Mouse (Mus musculus): Measurements from ENCODE around the gene Smurf2.

DNA sequence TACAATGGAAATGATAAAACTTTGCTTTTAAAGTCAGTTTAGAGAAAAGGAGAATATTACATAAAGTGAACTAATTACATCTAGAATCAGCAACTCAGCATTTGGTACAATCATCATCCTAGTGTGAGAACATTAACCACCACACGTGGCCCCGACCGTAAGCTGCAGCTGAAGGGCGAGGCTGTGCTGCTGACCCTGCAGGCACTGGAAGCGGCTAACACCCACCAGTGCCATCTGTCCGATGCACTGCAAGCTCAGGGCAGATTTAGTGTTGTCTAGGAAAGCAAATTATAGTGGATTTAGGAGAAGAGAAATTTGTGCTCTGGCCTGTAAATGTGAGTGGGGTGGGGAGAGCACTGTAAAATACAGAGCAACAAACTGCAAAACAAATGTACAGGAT, 100.3 kb downstream of the Smurf2 start:
- TF ChIP-seq CTCF (IDR thresholded peaks at IDR 0.05; ENCODE audit: borderline replicate concordance, insufficient read depth, low read length) (no peak), POLR2A (IDR thresholded peaks at IDR 0.05; ENCODE audit: low read depth, low read length) (no peak)

Measured in embryonic fibroblast, embryonic 13.5 days (primary cell).